Mouse (Mus musculus) Patski (cell line): ENCODE measurements around the gene Ano10. TPM values are rescaled to one million over a fixed set of nuclear protein-coding genes. Genes with fewer than 3 reads are reported as not detected.

Source experiments
- ATAC-seq: fragments of 100-300 bp; one replicate; pipeline ENCODE4 v1.8.0; 2021
- CTCF ChIA-PET: fragments of 350-600 bp; sonication (Branson Sonifier 250); formaldehyde crosslinking; loops from one replicate; lab custom pipeline; 2022; ENCODE audit warnings: inconsistent platforms; lab: Charles Lee
- POLR2A ChIA-PET: fragments of 350-600 bp; sonication (Branson Sonifier 250); formaldehyde crosslinking; loops from one replicate; lab custom pipeline; 2022; ENCODE audit warnings: antibody characterized with exemption, inconsistent platforms; lab: Charles Lee
- DNase-seq: peaks from one replicate; pipeline ENCODE4 v3.0.0-alpha.2; 2011; ENCODE audit warnings: low read depth, low spot score
- H3K27me3 ChIP-seq: fragments of 371-371 bp; one replicate; pipeline ENCODE4 v1.5.1; 2021
- CTCF ChIP-seq: fragments of 100-300 bp; IDR thresholded peaks from one replicate; pipeline ENCODE4 v1.5.1; 2021
- in situ Hi-C: fragments of 300-500 bp; cut with MboI; formaldehyde crosslinking; loops from 3 replicates; pipeline ENCODE4 v1.11.1; 2018; ENCODE audit warnings: low pct_unique_long_range_greater_than_20kb, mixed read lengths
- polyA plus RNA-seq: library from polyadenylated mRNA; unstranded; gene quantifications from one replicate; pipeline ENCODE4 v1.2.3, GENCODE M21; 2021

The Ano10 gene
- polyA plus RNA-seq, 1 experiment from 2014 or later, result 62.6 TPM

GRCm38 (mm10) chr9:122295396-122295795, 1.2 kb upstream of the Ano10 start:
- H3K27me3 ChIP-seq, result no peaks in the 10 kb centered on the region
- TF ChIP-seq CTCF, result no peak
- in situ Hi-C loops, result no loop called here
- DNase-seq, result no peak
- no peak for ATAC-seq
- ChIA-PET POLR2A (no interaction called here), CTCF (no interaction called here)

GRCm38 (mm10) chr9:122293865-122294241, 370 bp downstream of the Ano10 start:
- no peaks in the 10 kb centered on the region for H3K27me3 ChIP-seq
- TF ChIP-seq CTCF, result no peak
- CTCF ChIA-PET, result no interaction called here
- in situ Hi-C loops, result no loop called here
- DNase-seq (no peak), ATAC-seq (peak; percentile 55)
- POLR2A ChIA-PET, result no interaction called here

GRCm38 (mm10) chr9:122290192-122290591, 4.0 kb downstream of the Ano10 start:
- ChIA-PET POLR2A (no interaction called here), CTCF (interaction anchor here (1.2 to 2.7 kb wide), 2 partner anchors 21 to 44 kb away, joined by 3 to 8 read pairs; no protein-coding TSS in a partner anchor)
- H3K27me3 ChIP-seq, result no peaks in the 10 kb centered on the region
- DNase-seq (no peak), ATAC-seq (no peak)
- in situ Hi-C loops, result no loop called here
- TF ChIP-seq CTCF, result no peak

GRCm38 (mm10) chr9:122288416-122288815, 5.8 kb downstream of the Ano10 start:
- no peak for ATAC-seq
- POLR2A ChIA-PET, result no interaction called here
- no peak for DNase-seq
- in situ Hi-C loops, result no loop called here
- TF ChIP-seq CTCF, result no peak
- H3K27me3 ChIP-seq, result no peaks in the 10 kb centered on the region
- CTCF ChIA-PET, result no interaction called here

GRCm38 (mm10) chr9:122287526-122287925, 6.7 kb downstream of the Ano10 start:
- ChIA-PET CTCF (no interaction called here), POLR2A (no interaction called here)
- in situ Hi-C loops, result no loop called here
- DNase-seq, result no peak
- no peak for TF ChIP-seq CTCF
- H3K27me3 ChIP-seq, result no peaks in the 10 kb centered on the region
- ATAC-seq, result no peak

GRCm38 (mm10) chr9:122285833-122286310, 8.4 kb downstream of the Ano10 start:
- no peaks in the 10 kb centered on the region for H3K27me3 ChIP-seq
- POLR2A ChIA-PET, result no interaction called here
- in situ Hi-C loops, result no loop called here
- TF ChIP-seq CTCF, result no peak
- ATAC-seq, result no peak
- CTCF ChIA-PET, result interaction anchor here (1.5 kb wide), 1 partner anchor 66 kb away, joined by 3 read pairs; no protein-coding TSS in a partner anchor
- no peak for DNase-seq

GRCm38 (mm10) chr9:122285146-122285832, 8.9 kb downstream of the Ano10 start:
- no peak for TF ChIP-seq CTCF
- ChIA-PET POLR2A (no interaction called here), CTCF (interaction anchor here (1.5 kb wide), 1 partner anchor 67 kb away, joined by 3 read pairs; no protein-coding TSS in a partner anchor)
- in situ Hi-C loops, result no loop called here
- H3K27me3 ChIP-seq, result no peaks in the 10 kb centered on the region
- DNase-seq, result no peak
- ATAC-seq, result peak; percentile 47

- ATAC-seq, result no peak
- POLR2A ChIA-PET, result no interaction called here
- no peak for TF ChIP-seq CTCF
- no peak for DNase-seq
- in situ Hi-C loops, result no loop called here
- CTCF ChIA-PET, result interaction anchor here (1.5 kb wide), 1 partner anchor 68 kb away, joined by 3 read pairs; no protein-coding TSS in a partner anchor
- no peaks in the 10 kb centered on the region for H3K27me3 ChIP-seq
Measured at GRCm38 (mm10) chr9:122284696-122285095, 9.5 kb downstream of the Ano10 start.

GRCm38 (mm10) chr9:122281004-122281403, 13.2 kb downstream of the Ano10 start:
- in situ Hi-C loops, result no loop called here
- ATAC-seq, result no peak
- ChIA-PET CTCF (interaction anchor here (0.8 kb wide), 1 partner anchor 36 kb away, joined by 3 read pairs; no protein-coding TSS in a partner anchor), POLR2A (no interaction called here)
- no peak for DNase-seq
- no peak for TF ChIP-seq CTCF
- H3K27me3 ChIP-seq, result no peaks in the 10 kb centered on the region

GRCm38 (mm10) chr9:122276665-122277064, 17.6 kb downstream of the Ano10 start:
- DNase-seq (no peak), ATAC-seq (no peak)
- in situ Hi-C loops, result no loop called here
- POLR2A ChIA-PET, result no interaction called here
- no peaks in the 10 kb centered on the region for H3K27me3 ChIP-seq
- CTCF ChIA-PET, result no interaction called here
- TF ChIP-seq CTCF, result no peak

- ATAC-seq, result no peak
- ChIA-PET POLR2A (interaction anchor here (0.7 kb wide), 1 partner anchor 175 kb away, joined by 4 read pairs; no protein-coding TSS in a partner anchor), CTCF (interaction anchor here (1.5 kb wide), 1 partner anchor 34 kb away, joined by 4 read pairs; no protein-coding TSS in a partner anchor)
- TF ChIP-seq CTCF, result no peak
- no peak for DNase-seq
- no peaks in the 10 kb centered on the region for H3K27me3 ChIP-seq
- in situ Hi-C loops, result no loop called here
Measured at GRCm38 (mm10) chr9:122276134-122276533, 18.1 kb downstream of the Ano10 start.
